Mouse (Mus musculus): ENCODE data around the gene Riiad1. TPM values are rescaled to one million over a fixed set of nuclear protein-coding genes. Genes with fewer than 3 reads are reported as not detected.

Gene Riiad1
- total and polyA plus RNA-seq, 3 experiments = 0.64 TPM; not detected in 2

GRCm38 (mm10) chr3:94472447-94473114, 7.6 kb downstream of the Riiad1 start:
- Histone ChIP-seq H3K9me3 (replicated peaks; ENCODE audit: insufficient read depth, low read length) (no peaks in the 10 kb centered on the region), H3K27ac (ENCODE audit: control insufficient read depth, low read depth, low read length) (no peak overlapping the region), H3K27me3 (ENCODE audit: control insufficient read depth in 1 of 2, insufficient read depth in 2 of 2, low read length in 2 of 2) (no peaks in the 10 kb centered on the region), H3K4me3 (ENCODE audit: control insufficient read depth in 1 of 2, insufficient read depth in 1 of 2, low read depth in 2 of 2, low read length in 2 of 2) (no peak overlapping the region), H3K9ac (ENCODE audit: control insufficient read depth, low read depth, low read length, poor library complexity, severe bottlenecking) (no peak overlapping the region), H3K36me3 (ENCODE audit: control insufficient read depth in 1 of 2, insufficient read depth in 2 of 2, low read length in 2 of 2) (peaks cover 0 to 19% of the 10 kb centered on the region in 2 experiments; a peak in 2 of 4 replicates), H3K79me2 (ENCODE audit: control insufficient read depth, insufficient read depth, low read length, poor library complexity) (no peaks in the 10 kb centered on the region), H3K4me1 (ENCODE audit: control insufficient read depth in 1 of 2, insufficient read depth in 2 of 2, low read length in 2 of 2) (peaks cover 3 to 30% of the 10 kb centered on the region in 2 experiments; a peak in 3 of 4 replicates)
- DNase-seq (ENCODE audit: low read depth, low spot score) = no peak
- TF ChIP-seq UBTF (IDR thresholded peaks at IDR 0.05; ENCODE audit: borderline replicate concordance, insufficient read depth, low read depth, low read length) (no peak), POLR2A (IDR thresholded peaks at IDR 0.05; ENCODE audit: control insufficient read depth in 1 of 2, insufficient read depth in 1 of 2, low read depth in 1 of 2, low read length in 2 of 2, poor library complexity in 1 of 2) (no peak), ETS1 (IDR thresholded peaks at IDR 0.05; ENCODE audit: low read depth, low read length) (no peak), BHLHE40 (IDR thresholded peaks at IDR 0.05; ENCODE audit: borderline replicate concordance, low read depth, low read length) (no peak), ELF1 (IDR thresholded peaks at IDR 0.05; ENCODE audit: low read depth, low read length) (no peak), CHD2 (IDR thresholded peaks at IDR 0.05; ENCODE audit: low read length) (no peak), GABPA (IDR thresholded peaks at IDR 0.05; ENCODE audit: low read depth, low read length) (no peak), MAFK (IDR thresholded peaks at IDR 0.05; ENCODE audit: borderline replicate concordance, low read depth, low read length) (no peak), E2F4 (IDR thresholded peaks at IDR 0.05; ENCODE audit: borderline replicate concordance, low read depth, low read length) (no peak), ZMIZ1 (IDR thresholded peaks at IDR 0.05; ENCODE audit: low read depth, low read length) (no peak), MEF2A (IDR thresholded peaks at IDR 0.05; ENCODE audit: extremely low read depth, insufficient replicate concordance, low read depth, low read length, poor library complexity, severe bottlenecking) (no peak), CTCF (IDR thresholded peaks at IDR 0.05 in 2 of 3, conservative IDR thresholded peaks at IDR 0.05 in 1 of 3; ENCODE audit: control insufficient read depth in 1 of 3, insufficient read depth in 1 of 3, low read depth in 2 of 3, low read length in 3 of 3, poor library complexity in 1 of 3, severe bottlenecking in 1 of 3) (no peak), MXI1 (IDR thresholded peaks at IDR 0.05; ENCODE audit: low read depth, low read length) (no peak), NRF1 (IDR thresholded peaks at IDR 0.05; ENCODE audit: insufficient read depth, low read depth, low read length, poor library complexity, severe bottlenecking) (no peak), MYB (IDR thresholded peaks at IDR 0.05; ENCODE audit: low read depth, low read length) (no peak), RCOR1 (IDR thresholded peaks at IDR 0.05; ENCODE audit: low read depth, low read length) (no peak)

- H3K9me3 ChIP-seq (replicated peaks; ENCODE audit: insufficient read depth, low read length) = no peaks in the 10 kb centered on the region
- H3K9ac ChIP-seq (ENCODE audit: control insufficient read depth, low read depth, low read length, poor library complexity, severe bottlenecking) = no peak overlapping the region
- no peaks in the 10 kb centered on the region for H3K79me2 ChIP-seq (ENCODE audit: control insufficient read depth, insufficient read depth, low read length, poor library complexity)
- H3K27ac ChIP-seq (ENCODE audit: control insufficient read depth, low read depth, low read length) = no peak overlapping the region
- peaks cover 0 to 8% of the 10 kb centered on the region in 2 experiments; a peak in 3 of 4 replicates for H3K4me1 ChIP-seq (ENCODE audit: control insufficient read depth in 1 of 2, insufficient read depth in 2 of 2, low read length in 2 of 2)
- DNase-seq (ENCODE audit: low read depth, low spot score) = no peak
- H3K4me3 ChIP-seq (ENCODE audit: control insufficient read depth in 1 of 2, insufficient read depth in 1 of 2, low read depth in 2 of 2, low read length in 2 of 2) = no peak overlapping the region
- peaks cover 0 to 4% of the 10 kb centered on the region in 2 experiments; a peak in 2 of 4 replicates for H3K36me3 ChIP-seq (ENCODE audit: control insufficient read depth in 1 of 2, insufficient read depth in 2 of 2, low read length in 2 of 2)
- no peak for TF ChIP-seq ELF1 (IDR thresholded peaks at IDR 0.05; ENCODE audit: low read depth, low read length)
- TF ChIP-seq E2F4 (IDR thresholded peaks at IDR 0.05; ENCODE audit: borderline replicate concordance, low read depth, low read length) = no peak
- no peak for TF ChIP-seq KAT2A (conservative IDR thresholded peaks at IDR 0.05; ENCODE audit: low read depth, low read length)
- TF ChIP-seq RAD21 (IDR thresholded peaks at IDR 0.05; ENCODE audit: low read depth, low read length) = no peak
- TF ChIP-seq CHD1 (IDR thresholded peaks at IDR 0.05; ENCODE audit: low read depth, low read length) = no peak
- no peak for TF ChIP-seq TBP (IDR thresholded peaks at IDR 0.05; ENCODE audit: low read depth, low read length)
- no peak for TF ChIP-seq BHLHE40 (IDR thresholded peaks at IDR 0.05; ENCODE audit: borderline replicate concordance, low read depth, low read length)
- TF ChIP-seq HCFC1 (IDR thresholded peaks at IDR 0.05; ENCODE audit: low read depth, low read length) = no peak
- TF ChIP-seq NELFE (IDR thresholded peaks at IDR 0.05; ENCODE audit: low read depth, low read length) = no peak
- TF ChIP-seq CHD2 (IDR thresholded peaks at IDR 0.05; ENCODE audit: low read length) = no peak
- H3K27me3 ChIP-seq (ENCODE audit: control insufficient read depth in 1 of 2, insufficient read depth in 2 of 2, low read length in 2 of 2) = no peaks in the 10 kb centered on the region; a peak in 1 of 4 replicates
Measured at GRCm38 (mm10) chr3:94468931-94469330, 11.2 kb downstream of the Riiad1 start.
